Mouse (Mus musculus) forebrain, embryonic 14.5 days (tissue): ENCODE data around the gene Dlg2. TPM values are rescaled to one million over a fixed set of nuclear protein-coding genes. Genes with fewer than 3 reads are reported as not detected.

Experiments used
- ATAC-seq: fragments of 200-750 bp; cut with Nextera tagmentation; 2 replicates; pipeline ENCODE4 v1.8.0; 2017; ENCODE audit warnings: mild to moderate bottlenecking, moderate library complexity
- DNase-seq: peaks from one replicate; pipeline ENCODE4 v3.0.0-alpha.2; 2015; ENCODE audit warnings: low spot score
- H3K27ac ChIP-seq: fragments of 300-500 bp; sonication (generic); 2 replicates; pipeline ENCODE4 v1.5.1; 2014; ENCODE audit warnings: low read depth, mild to moderate bottlenecking, control low read depth, low read length, moderate library complexity
- H3K27me3 ChIP-seq: fragments of 300-500 bp; sonication (generic); replicated peaks from 2 replicates; pipeline ENCODE4 v1.6.1; 2014; ENCODE audit warnings: low read length, control low read depth, mixed read lengths; ENCODE audit not compliant: control insufficient read depth, insufficient read depth
- H3K36me3 ChIP-seq: fragments of 300-500 bp; sonication (generic); 2 replicates; pipeline ENCODE4 v1.6.1; 2014; ENCODE audit warnings: low read length, control low read depth; ENCODE audit not compliant: control insufficient read depth, insufficient read depth
- H3K4me1 ChIP-seq: fragments of 300-500 bp; sonication (generic); 2 replicates; pipeline ENCODE4 v1.6.1; 2014; ENCODE audit warnings: antibody characterized with exemption, low read length, control low read depth; ENCODE audit not compliant: control insufficient read depth, insufficient read depth
- H3K4me2 ChIP-seq: fragments of 300-500 bp; sonication (generic); 2 replicates; pipeline ENCODE4 v1.6.1; 2014; ENCODE audit warnings: mild to moderate bottlenecking, control low read depth, low read length
- H3K4me3 ChIP-seq: fragments of 300-500 bp; sonication (generic); 2 replicates; pipeline ENCODE4 v1.5.1; 2014; ENCODE audit warnings: low read depth, low read length, control low read depth
- H3K9ac ChIP-seq: fragments of 300-500 bp; sonication (generic); 2 replicates; pipeline ENCODE4 v1.6.1; 2014; ENCODE audit warnings: mild to moderate bottlenecking, low read length, control low read depth, moderate library complexity
- H3K9me3 ChIP-seq: fragments of 300-500 bp; sonication (generic); replicated peaks from 2 replicates; pipeline ENCODE4 v1.6.1; 2016; ENCODE audit warnings: low read length, control low read depth, mixed read lengths; ENCODE audit not compliant: control insufficient read depth
- WGBS: fragments of 180-500 bp; shearing (Covaris S2); extraction: QIAGEN DNeasy Blood & Tissue Kit; methylation state at CpG from one replicate; pipeline ENCODE4 v1.1.7; 2014; 5-methylcytosine and 5-hydroxymethylcytosine counted together
- polyA plus RNA-seq: library from polyadenylated mRNA; unstranded; fragments of >200 nt; fragmentation: Nextera tagmentation; extraction: Ambion mirVana; gene quantifications from 2 replicates; pipeline ENCODE4 v1.2.1, GENCODE M21; 2014

The Dlg2 gene
- polyA plus RNA-seq, 1 experiment from 2014 or later = 17.9 TPM

- Histone ChIP-seq H3K4me3 (no peak overlapping the region), H3K4me2 (no peak overlapping the region), H3K9ac (no peak overlapping the region), H3K27me3 (no peaks in the 10 kb centered on the region), H3K27ac (no peak overlapping the region), H3K4me1 (peaks cover 7% of the 10 kb centered on the region; the same call in 1 of the 2 replicates), H3K9me3 (no peaks in the 10 kb centered on the region), H3K36me3 (no peaks in the 10 kb centered on the region)
- DNase-seq = peak; percentile 73
- ATAC-seq = peak; percentile 87
- 39% methylated on average over 6 of the region's 6 CpGs for WGBS
Observed at GRCm38 (mm10) chr7:92189149-92189548, 1712.7 kb downstream of the Dlg2 start.

DNA sequence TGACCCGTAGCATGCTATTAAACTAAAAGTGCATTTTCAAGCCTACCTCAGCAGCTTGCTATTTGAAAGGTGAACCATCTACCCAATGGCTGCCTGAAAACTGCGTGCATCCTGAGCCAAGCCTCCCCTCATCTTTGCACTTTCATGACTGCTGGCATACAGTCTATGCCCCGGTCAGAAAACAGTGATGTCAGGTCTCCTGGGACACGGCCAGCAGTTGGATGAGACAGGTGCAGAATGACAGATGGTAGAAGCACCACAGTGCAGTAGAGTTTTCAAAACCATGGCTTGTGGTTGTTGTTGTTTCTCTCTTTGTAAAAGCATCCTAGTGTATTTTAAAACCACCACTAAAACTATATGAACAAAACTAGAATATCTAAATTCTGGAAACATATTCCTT lies 1719.5 kb downstream of the Dlg2 start:
- H3K36me3 ChIP-seq = no peaks in the 10 kb centered on the region
- no peak overlapping the region for H3K27ac ChIP-seq
- H3K9ac ChIP-seq = no peak overlapping the region
- WGBS = 71% methylated on average over 4 of the region's 4 CpGs
- DNase-seq (no peak), ATAC-seq (no peak)
- no peaks in the 10 kb centered on the region for H3K4me1 ChIP-seq
- H3K4me3 ChIP-seq = no peak overlapping the region
- H3K9me3 ChIP-seq = no peaks in the 10 kb centered on the region
- no peak overlapping the region for H3K4me2 ChIP-seq
- no peaks in the 10 kb centered on the region for H3K27me3 ChIP-seq

- no peak for DNase-seq
- no peak overlapping the region for H3K9ac ChIP-seq
- no peak overlapping the region for H3K27ac ChIP-seq
- H3K4me2 ChIP-seq = no peak overlapping the region
- 81% methylated on average over 3 of the region's 3 CpGs for WGBS
- H3K4me1 ChIP-seq = no peaks in the 10 kb centered on the region
- H3K4me3 ChIP-seq = no peak overlapping the region
- no peaks in the 10 kb centered on the region for H3K27me3 ChIP-seq
- no peaks in the 10 kb centered on the region for H3K36me3 ChIP-seq
- no peak for ATAC-seq
- H3K9me3 ChIP-seq = no peaks in the 10 kb centered on the region
Observed at GRCm38 (mm10) chr7:92197621-92198020, 1721.1 kb downstream of the Dlg2 start.

DNA sequence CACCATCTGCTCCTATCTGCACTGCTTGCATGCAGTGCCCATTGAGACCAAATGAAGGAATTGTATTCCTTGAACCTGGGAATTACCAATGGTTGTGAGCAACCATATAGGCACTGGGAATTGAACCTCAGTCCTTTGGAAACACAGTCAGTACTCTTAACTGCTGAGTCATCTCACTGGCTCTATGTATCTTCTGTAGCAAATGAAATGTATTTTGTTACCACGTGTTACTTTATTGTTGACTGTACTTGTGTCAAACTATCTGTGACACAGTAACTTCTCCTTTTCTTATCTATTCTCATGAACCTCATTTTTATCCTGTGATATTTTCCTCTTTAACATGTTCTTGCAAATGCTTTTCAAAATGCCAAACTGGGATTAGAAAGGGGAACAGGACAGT lies 1722.7 kb downstream of the Dlg2 start:
- Histone ChIP-seq H3K4me1 (no peaks in the 10 kb centered on the region), H3K4me3 (no peak overlapping the region), H3K27ac (no peak overlapping the region), H3K4me2 (no peak overlapping the region), H3K9me3 (no peaks in the 10 kb centered on the region), H3K36me3 (no peaks in the 10 kb centered on the region), H3K9ac (no peak overlapping the region), H3K27me3 (no peaks in the 10 kb centered on the region)
- ATAC-seq = no peak
- DNase-seq = no peak
- 76% methylated on average over 1 of the region's 1 CpGs for WGBS

DNA sequence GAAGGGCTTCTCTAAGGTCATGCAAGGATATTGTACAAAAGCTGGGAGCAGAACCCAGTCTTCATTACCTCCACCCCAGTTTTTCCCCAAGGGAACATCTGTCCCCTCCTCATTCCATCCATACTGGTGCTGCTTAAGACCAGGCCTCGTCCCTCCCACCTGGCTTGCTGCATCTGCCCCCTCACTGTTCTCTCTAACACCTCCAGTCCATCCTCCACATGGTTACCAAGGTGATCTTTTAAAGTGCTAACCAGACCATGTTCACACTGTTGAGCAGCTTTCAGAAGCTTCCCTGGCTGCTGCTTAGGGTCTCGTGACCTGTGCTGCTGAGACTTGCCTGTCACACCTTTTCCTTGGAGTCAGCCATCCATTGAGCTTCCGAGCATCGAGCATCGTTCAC lies 1734.2 kb downstream of the Dlg2 start:
- DNase-seq (no peak), ATAC-seq (no peak)
- H3K4me2 ChIP-seq = no peak overlapping the region
- H3K36me3 ChIP-seq = no peaks in the 10 kb centered on the region
- H3K9me3 ChIP-seq = no peaks in the 10 kb centered on the region
- WGBS = 91% methylated on average over 5 of the region's 5 CpGs
- no peak overlapping the region for H3K27ac ChIP-seq
- no peaks in the 10 kb centered on the region for H3K4me1 ChIP-seq
- H3K4me3 ChIP-seq = no peak overlapping the region
- no peaks in the 10 kb centered on the region for H3K27me3 ChIP-seq
- H3K9ac ChIP-seq = no peak overlapping the region

DNA sequence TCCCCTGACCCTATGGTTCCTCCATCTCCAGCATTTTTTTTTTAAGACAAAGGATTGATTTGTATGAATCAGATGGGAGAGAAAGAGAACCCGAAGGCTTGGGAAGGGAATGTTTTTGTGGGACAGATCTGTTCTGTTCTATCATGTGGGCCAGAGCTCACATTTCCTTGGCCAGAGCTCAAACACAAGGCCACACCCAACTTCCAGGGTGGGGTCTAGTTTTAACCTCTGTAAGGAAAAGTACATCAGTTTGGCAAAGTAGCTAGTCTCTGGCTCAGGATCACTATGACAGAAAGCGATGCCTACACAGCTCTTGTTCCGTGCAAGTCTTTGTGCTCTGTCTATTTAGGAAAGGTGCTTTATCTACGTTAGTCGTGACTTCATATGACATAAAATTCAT lies 1737.3 kb downstream of the Dlg2 start:
- Histone ChIP-seq H3K4me3 (no peak overlapping the region), H3K9ac (no peak overlapping the region), H3K9me3 (no peaks in the 10 kb centered on the region), H3K27me3 (no peaks in the 10 kb centered on the region), H3K27ac (no peak overlapping the region), H3K4me2 (no peak overlapping the region), H3K4me1 (no peaks in the 10 kb centered on the region), H3K36me3 (no peaks in the 10 kb centered on the region)
- DNase-seq = no peak
- no peak for ATAC-seq
- 90% methylated on average over 5 of the region's 5 CpGs for WGBS

DNA sequence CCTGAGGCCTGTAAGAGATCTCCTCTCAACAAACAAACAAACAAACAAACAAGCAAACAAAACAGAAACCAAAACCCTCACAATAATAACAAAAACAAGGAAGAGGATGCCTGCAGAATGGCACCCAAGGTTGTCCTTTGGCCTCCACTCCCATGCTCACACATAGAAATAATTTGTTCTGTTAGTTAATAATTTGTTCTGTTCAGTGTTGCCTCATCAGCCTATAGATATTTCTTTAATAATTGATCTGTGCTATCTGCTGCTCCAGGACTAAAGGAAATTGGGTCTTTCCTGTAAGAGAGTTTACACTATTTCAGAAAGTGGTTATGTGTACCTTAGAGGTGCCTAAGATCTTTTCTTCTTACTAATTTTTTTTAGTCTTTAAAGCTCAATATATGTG lies 1741.7 kb downstream of the Dlg2 start:
- no peak overlapping the region for H3K4me2 ChIP-seq
- no peaks in the 10 kb centered on the region for H3K4me1 ChIP-seq
- H3K9ac ChIP-seq = no peak overlapping the region
- ATAC-seq = no peak
- H3K27ac ChIP-seq = no peak overlapping the region
- no peaks in the 10 kb centered on the region for H3K36me3 ChIP-seq
- H3K4me3 ChIP-seq = no peak overlapping the region
- no peaks in the 10 kb centered on the region for H3K9me3 ChIP-seq
- no peaks in the 10 kb centered on the region for H3K27me3 ChIP-seq
- DNase-seq = no peak

DNA sequence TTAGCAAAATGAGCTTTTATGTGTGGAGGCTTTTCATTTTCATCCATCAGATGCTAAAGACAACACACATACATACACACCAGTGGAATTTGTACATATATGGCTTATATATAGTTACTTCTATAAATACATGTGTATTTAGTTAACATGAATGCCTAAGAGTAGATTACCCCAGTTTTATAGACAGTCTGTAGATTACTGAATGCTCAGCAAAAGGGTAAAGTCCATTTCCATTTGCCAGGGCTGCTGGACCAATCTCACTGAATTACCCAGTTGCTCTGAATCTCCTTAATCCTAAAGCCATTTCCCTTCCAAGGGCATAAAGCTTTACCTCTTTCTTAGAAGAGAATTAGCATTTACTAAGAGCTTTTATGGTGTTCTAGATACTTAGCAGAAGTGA lies 1744.1 kb downstream of the Dlg2 start:
- Histone ChIP-seq H3K27me3 (no peaks in the 10 kb centered on the region), H3K4me2 (no peak overlapping the region), H3K9me3 (no peaks in the 10 kb centered on the region), H3K27ac (no peak overlapping the region), H3K4me3 (no peak overlapping the region), H3K36me3 (no peaks in the 10 kb centered on the region), H3K9ac (no peak overlapping the region), H3K4me1 (no peaks in the 10 kb centered on the region)
- no peak for DNase-seq
- no peak for ATAC-seq

DNA sequence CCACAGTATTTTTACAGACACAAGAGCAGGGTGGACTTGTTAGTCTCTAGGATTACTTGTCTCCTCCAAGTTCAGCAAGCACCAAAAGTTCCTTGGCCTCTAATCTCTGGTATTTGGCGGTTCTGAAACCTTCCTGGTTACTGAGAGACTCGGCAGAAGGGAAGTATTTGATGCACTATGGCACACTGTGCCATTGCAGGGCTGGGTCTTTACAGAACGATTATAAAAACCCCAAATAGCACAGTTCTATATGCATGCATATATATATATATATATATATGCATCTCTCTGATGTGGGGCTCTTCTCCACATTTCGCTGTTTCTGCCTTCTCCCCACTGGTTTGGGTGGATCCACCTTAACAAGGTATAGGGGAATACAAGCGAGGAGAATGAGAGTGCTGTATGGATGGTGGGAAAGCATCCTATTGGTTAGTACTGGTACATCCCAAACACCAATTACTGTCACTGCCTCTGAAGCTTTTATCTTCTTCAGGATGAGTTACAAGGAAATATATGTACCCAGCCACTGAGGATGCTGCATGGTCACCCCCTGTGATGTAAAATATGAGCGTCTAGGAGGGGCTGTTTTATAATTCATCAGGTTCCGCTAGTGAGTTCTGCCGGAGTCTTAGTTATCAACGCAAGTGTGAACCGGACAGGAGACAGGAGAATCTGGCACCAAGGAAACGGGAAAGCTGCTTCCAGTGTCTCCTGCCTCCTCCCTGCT lies 1758.2 kb downstream of the Dlg2 start:
- H3K36me3 ChIP-seq = no peaks in the 10 kb centered on the region
- H3K4me1 ChIP-seq = peaks cover 5% of the 10 kb centered on the region; the same call in 1 of the 2 replicates
- peak overlapping the region; percentile 51 for H3K4me2 ChIP-seq
- WGBS = 39% methylated on average over 11 of the region's 11 CpGs
- peak; percentile 65 for DNase-seq
- H3K4me3 ChIP-seq = peak overlapping the region; percentile 39
- peak overlapping the region; percentile 66 for H3K9ac ChIP-seq
- no peaks in the 10 kb centered on the region for H3K9me3 ChIP-seq
- H3K27me3 ChIP-seq = no peaks in the 10 kb centered on the region
- 0 out of 2 replicates have a peak overlapping the region, but pooled peaks have one; percentile 21 for H3K27ac ChIP-seq
- peak; percentile 77 for ATAC-seq
